Mouse (Mus musculus) intestine, embryonic 16.5 days (tissue): ENCODE measurements at regions not wholly inside any gene's neighbourhood (a gene's known extent, or its start where the extent isn't known, plus 50 kb on each side); places are given as distances from the start of the nearest gene placed in this dataset.
A peak's percentile ranks its signal among the peaks of the same experiment; 100 is the strongest.

Source experiments
- ATAC-seq: fragments of 200-750 bp; cut with Nextera tagmentation; 2 replicates; pipeline ENCODE4 v1.8.0; 2017; ENCODE audit warnings: moderate TSS enrichment, moderate library complexity
- H3K27ac ChIP-seq: fragments of 300-500 bp; sonication (generic); 2 replicates; pipeline ENCODE4 v1.5.1; 2014; ENCODE audit warnings: mild to moderate bottlenecking, low read length
- H3K27me3 ChIP-seq: fragments of 300-500 bp; sonication (generic); replicated peaks from 2 replicates; pipeline ENCODE4 v1.6.1; 2014; ENCODE audit warnings: low read length, control low read depth, mixed read lengths; ENCODE audit not compliant: control insufficient read depth, insufficient read depth
- H3K36me3 ChIP-seq: fragments of 300-500 bp; sonication (generic); 2 replicates; pipeline ENCODE4 v1.6.1; 2014; ENCODE audit warnings: low read length, control low read depth; ENCODE audit not compliant: control insufficient read depth, insufficient read depth
- H3K4me1 ChIP-seq: fragments of 300-500 bp; sonication (generic); 2 replicates; pipeline ENCODE4 v1.6.1; 2014; ENCODE audit warnings: low read length, control low read depth, mixed read lengths; ENCODE audit not compliant: control insufficient read depth, insufficient read depth
- H3K4me2 ChIP-seq: fragments of 300-500 bp; sonication (generic); 2 replicates; pipeline ENCODE4 v1.6.1; 2014; ENCODE audit warnings: low read depth, low read length, control low read depth
- H3K4me3 ChIP-seq: fragments of 300-500 bp; sonication (generic); 2 replicates; pipeline ENCODE4 v1.5.1; 2014; ENCODE audit warnings: mild to moderate bottlenecking, low read length
- H3K9ac ChIP-seq: fragments of 300-500 bp; sonication (generic); 2 replicates; pipeline ENCODE4 v1.6.1; 2014; ENCODE audit warnings: low read depth, low read length
- H3K9me3 ChIP-seq: fragments of 300-500 bp; sonication (generic); 2 replicates; pipeline ENCODE4 v1.6.1; 2016; ENCODE audit warnings: low read length, control low read depth; ENCODE audit not compliant: control insufficient read depth
- WGBS: fragments of 180-500 bp; shearing (Covaris S2); extraction: QIAGEN DNeasy Blood & Tissue Kit; methylation state at CpG from one replicate; pipeline ENCODE4 v1.1.7; 2014; 5-methylcytosine and 5-hydroxymethylcytosine counted together

DNA sequence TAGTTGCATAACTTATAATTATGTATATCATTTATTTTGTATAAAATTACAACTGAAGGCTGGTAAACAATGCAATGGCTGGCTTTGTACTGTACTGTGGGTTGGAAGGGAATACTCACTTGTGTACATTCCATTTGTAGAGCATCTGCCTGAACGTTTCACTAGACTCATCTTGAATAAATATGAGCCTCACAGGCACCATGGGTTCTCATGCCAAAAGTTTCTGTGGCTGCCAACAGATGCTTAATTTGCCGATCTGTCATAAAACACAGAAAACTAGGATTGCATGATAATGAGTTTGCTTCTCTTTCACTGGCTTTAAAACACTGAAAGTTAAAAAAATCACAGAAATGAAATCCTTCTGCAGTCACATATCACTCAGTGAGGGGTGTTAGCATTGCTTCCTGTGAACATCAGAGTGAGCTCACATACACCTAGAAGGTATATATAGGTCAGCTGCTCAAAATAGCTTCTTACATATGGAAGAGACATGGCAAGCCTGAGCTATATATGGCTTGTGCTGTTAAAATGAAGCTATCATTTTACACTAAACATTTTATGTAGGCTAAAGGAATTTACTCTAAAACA lies 152.9 kb upstream of the Arhgap24 start:
- no peak overlapping the region for H3K4me2 ChIP-seq
- no peak for ATAC-seq
- no peaks in the 10 kb centered on the region for H3K27me3 ChIP-seq
- 50% methylated on average over 2 of the region's 2 CpGs for WGBS
- no peak overlapping the region for H3K27ac ChIP-seq
- H3K4me3 ChIP-seq, result no peak overlapping the region
- H3K4me1 ChIP-seq, result no peaks in the 10 kb centered on the region
- H3K9me3 ChIP-seq, result no peaks in the 10 kb centered on the region
- H3K36me3 ChIP-seq, result no peaks in the 10 kb centered on the region
- H3K9ac ChIP-seq, result no peak overlapping the region

DNA sequence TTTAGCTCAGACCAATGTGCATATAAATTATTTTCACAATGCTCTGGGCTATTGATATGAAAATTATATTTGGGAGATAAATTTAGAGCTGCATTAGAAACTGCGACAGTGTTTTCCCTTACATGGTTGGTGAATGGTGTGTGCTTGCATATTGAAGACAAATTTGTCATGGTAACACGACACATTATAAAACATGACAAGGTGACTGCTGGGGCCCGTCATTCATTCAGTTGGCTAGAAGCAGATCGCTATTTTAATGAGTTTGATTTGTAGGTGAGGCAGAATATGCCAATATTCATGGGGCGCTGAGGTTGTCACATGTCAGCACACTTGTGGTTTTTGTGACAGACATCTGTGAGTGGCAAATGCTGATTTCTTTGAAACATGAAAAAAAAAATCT lies 147.3 kb upstream of the Arhgap24 start:
- no peak overlapping the region for H3K4me3 ChIP-seq
- H3K9ac ChIP-seq, result no peak overlapping the region
- H3K4me1 ChIP-seq, result no peaks in the 10 kb centered on the region
- no peaks in the 10 kb centered on the region for H3K9me3 ChIP-seq
- ATAC-seq, result no peak
- H3K27ac ChIP-seq, result no peak overlapping the region
- 77% methylated on average over 5 of the region's 5 CpGs for WGBS
- no peaks in the 10 kb centered on the region for H3K27me3 ChIP-seq
- H3K4me2 ChIP-seq, result no peak overlapping the region
- no peaks in the 10 kb centered on the region for H3K36me3 ChIP-seq

DNA sequence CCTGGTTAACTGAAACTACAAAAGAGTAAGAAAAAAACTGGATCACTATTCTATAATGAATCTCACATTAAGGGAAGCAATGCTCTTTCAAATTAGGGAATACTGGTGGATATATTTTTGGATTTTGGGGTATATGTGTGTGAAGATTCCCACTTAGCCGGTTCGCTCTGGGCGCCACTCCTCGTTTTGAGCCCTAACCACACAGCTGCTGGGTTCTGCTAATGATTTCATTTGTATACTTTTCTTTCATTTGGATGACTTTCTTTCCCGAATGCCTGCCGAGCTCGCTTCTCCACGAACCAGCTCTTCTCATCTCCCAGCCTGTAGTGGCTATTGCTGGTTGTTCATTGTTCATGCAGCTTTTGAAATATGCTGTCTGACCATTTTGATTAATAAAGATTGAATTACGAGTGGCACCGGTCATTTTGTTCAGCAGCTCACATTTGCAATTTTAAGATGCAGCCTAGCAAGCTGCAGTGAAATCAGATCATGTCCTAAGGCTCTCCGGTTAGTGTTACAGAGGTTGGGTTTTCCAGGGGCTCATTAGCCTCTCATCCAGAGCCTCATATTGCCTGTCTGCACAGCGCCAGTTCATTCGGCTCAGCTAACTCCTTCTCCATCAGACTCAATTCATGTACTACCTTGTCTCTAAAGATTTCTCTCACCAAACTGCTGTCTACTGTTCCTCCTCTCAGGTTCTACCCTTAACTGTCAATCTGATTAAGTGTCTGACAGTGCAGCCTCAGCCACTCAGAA lies 146.6 kb upstream of the Arhgap24 start:
- no peaks in the 10 kb centered on the region for H3K4me1 ChIP-seq
- ATAC-seq, result no peak
- H3K9ac ChIP-seq, result no peak overlapping the region
- H3K36me3 ChIP-seq, result no peaks in the 10 kb centered on the region
- no peak overlapping the region for H3K27ac ChIP-seq
- no peak overlapping the region for H3K4me3 ChIP-seq
- 70% methylated on average over 13 of the region's 13 CpGs for WGBS
- H3K9me3 ChIP-seq, result no peaks in the 10 kb centered on the region
- no peaks in the 10 kb centered on the region for H3K27me3 ChIP-seq
- H3K4me2 ChIP-seq, result no peak overlapping the region

DNA sequence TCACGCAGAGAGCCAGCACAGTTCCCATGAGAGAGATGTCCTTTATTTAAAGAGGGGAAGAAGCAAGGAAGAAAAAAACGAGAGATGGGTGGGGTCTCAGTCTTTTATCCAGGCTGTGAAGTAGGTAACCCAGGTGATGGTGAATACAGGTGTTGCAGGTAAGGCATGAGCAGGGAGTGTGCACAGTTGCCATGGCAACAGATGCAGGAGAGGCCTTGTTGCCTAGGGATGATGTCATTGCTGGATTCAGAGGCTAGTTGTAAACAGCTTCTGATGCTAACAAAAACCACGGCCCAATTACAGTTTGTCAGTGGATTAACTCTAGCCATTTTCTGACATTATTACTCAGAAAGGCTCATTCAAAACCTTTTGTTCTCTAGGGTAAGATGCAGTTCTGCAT lies 114.7 kb upstream of the Arhgap24 start:
- no peak for ATAC-seq
- Histone ChIP-seq H3K9me3 (peaks cover 4% of the 10 kb centered on the region; the same call in 1 of the 2 replicates), H3K27ac (no peak overlapping the region), H3K27me3 (no peaks in the 10 kb centered on the region), H3K4me3 (no peak overlapping the region), H3K4me1 (no peaks in the 10 kb centered on the region), H3K9ac (no peak overlapping the region), H3K4me2 (no peak overlapping the region), H3K36me3 (no peaks in the 10 kb centered on the region)
- WGBS, result 67% methylated on average over 3 of the region's 3 CpGs

DNA sequence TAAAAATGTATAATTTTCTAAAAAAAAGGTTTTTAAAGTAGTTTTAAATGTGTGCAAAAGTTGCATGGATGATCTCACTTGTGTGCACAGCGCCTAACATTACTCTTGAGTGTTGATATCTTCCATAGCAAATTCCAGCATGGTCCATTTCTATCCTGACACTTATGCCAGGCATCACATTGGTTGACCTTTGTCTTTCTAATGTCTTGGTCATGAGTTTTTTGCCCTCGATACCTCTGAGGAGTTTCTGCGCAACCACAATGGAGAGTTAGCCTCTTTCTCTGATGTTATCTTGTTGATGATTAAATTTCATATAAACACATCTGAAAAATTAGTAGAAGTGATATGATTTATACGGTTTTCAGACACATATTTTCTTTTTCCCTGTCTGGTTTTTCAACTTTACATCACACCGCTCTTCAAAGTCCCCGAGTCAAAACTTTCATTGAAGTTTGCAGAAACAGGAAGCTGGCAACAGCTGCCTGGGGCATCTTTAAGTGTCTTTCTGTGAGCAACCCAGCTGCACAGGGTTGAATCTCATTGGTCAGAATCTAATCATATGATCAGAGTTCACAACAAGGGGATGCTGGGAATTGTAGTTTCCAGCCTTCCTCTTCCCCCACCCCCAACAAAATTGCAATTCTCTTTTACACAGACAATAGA lies 107.8 kb upstream of the Arhgap24 start:
- H3K27me3 ChIP-seq, result no peaks in the 10 kb centered on the region
- peak; percentile 65 for ATAC-seq
- WGBS, result 65% methylated on average over 6 of the region's 6 CpGs

DNA sequence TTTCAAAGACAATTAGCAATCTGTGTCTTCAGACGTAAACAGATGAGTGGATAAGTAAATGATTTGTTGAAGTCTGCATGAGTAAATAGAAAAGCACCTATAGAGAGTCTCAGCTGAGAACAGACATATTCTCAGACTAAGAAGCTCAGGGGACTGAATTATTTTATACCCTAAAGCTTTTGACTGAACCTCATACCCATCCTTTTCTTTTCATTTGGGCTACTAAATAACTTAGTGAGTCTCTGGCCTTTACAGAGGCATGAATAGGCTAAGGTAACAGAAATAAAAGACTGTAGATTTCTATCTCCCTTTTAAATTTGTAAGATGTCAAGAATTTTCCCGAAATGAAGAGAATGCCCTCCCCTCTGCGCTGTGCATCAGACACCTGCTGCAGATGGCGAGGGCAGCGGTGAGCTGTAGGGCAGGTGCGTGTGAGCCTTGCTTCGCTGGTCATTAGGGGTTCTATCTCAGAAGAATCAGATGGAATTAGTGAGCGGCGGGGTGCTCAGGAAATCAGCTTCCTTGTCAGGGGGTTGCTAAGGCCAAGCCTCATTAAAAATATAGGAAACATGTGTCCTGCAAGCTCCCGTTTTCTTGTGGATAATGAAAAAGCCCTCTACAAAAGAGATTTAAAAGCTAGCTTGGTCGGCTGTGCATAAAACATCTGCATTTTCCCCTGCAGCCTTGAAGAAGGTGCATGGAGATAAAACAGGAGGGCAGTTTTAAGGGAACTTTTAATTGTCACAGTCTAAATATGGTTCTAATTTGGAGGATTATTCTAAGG lies 107.0 kb upstream of the Arhgap24 start:
- 71% methylated on average over 11 of the region's 11 CpGs for WGBS
- Histone ChIP-seq H3K36me3 (no peaks in the 10 kb centered on the region), H3K4me3 (no peak overlapping the region), H3K4me2 (no peak overlapping the region), H3K27ac (no peak overlapping the region), H3K27me3 (no peaks in the 10 kb centered on the region), H3K9ac (no peak overlapping the region), H3K4me1 (no peaks in the 10 kb centered on the region), H3K9me3 (no peaks in the 10 kb centered on the region)
- no peak for ATAC-seq

More for the DNA sequence above, 107.8 kb upstream of the Arhgap24 start:
- no peaks in the 10 kb centered on the region for H3K9me3 ChIP-seq
- H3K4me1 ChIP-seq, result no peaks in the 10 kb centered on the region
- H3K4me2 ChIP-seq, result no peak overlapping the region
- H3K4me3 ChIP-seq, result no peak overlapping the region
- H3K36me3 ChIP-seq, result no peaks in the 10 kb centered on the region
- H3K27ac ChIP-seq, result no peak overlapping the region
- no peak overlapping the region for H3K9ac ChIP-seq

DNA sequence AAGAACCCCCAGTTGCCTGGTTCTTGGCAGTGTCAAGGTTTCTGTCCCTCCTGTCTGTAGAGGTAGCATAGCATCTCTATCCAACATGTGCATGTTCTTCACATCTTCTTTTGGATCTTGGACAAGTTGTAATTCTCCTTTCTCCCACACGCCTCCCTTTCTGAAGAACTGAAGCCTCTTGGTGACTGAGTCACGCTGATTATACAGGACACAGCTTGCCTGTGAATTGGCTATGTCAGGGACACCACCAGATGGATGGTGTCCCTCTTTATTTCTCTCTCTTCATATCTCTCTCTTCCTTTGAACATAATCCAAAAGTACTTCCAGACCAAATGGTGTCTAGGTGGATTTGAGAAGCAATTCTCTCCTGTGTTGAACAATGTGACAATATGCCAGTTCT lies 105.9 kb upstream of the Arhgap24 start:
- no peaks in the 10 kb centered on the region for H3K9me3 ChIP-seq
- H3K4me2 ChIP-seq, result no peak overlapping the region
- H3K4me3 ChIP-seq, result no peak overlapping the region
- no peaks in the 10 kb centered on the region for H3K4me1 ChIP-seq
- WGBS, result 80% methylated on average over 2 of the region's 2 CpGs
- no peaks in the 10 kb centered on the region for H3K36me3 ChIP-seq
- no peaks in the 10 kb centered on the region for H3K27me3 ChIP-seq
- no peak for ATAC-seq
- no peak overlapping the region for H3K9ac ChIP-seq
- H3K27ac ChIP-seq, result no peak overlapping the region

DNA sequence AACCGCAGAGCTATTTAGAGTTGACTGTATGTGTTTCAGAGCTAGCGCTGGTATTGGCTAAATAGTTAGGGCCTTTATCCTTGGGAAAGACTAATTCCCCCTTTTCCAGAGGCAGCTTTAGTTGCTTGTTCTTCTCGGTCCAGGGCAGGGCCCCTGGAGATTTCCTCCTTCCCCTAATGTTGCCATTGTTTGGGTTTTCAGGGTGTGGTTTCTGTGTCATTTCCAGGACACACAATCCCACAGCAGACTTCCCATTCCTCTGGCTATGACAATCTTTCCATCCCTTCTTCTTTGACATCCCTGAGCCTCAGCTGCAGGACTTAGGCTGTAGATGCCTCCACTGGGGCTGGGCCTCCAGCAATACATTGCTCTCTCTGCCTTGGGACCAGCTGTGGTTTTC lies 87.2 kb upstream of the Arhgap24 start:
- Histone ChIP-seq H3K4me2 (no peak overlapping the region), H3K4me1 (0 out of 2 replicates have a peak, but pooled peaks cover 4% of the 10 kb centered on the region), H3K27ac (no peak overlapping the region), H3K9me3 (no peaks in the 10 kb centered on the region), H3K4me3 (no peak overlapping the region), H3K27me3 (no peaks in the 10 kb centered on the region), H3K36me3 (no peaks in the 10 kb centered on the region), H3K9ac (no peak overlapping the region)
- WGBS, result 81% methylated on average over 3 of the region's 3 CpGs
- ATAC-seq, result no peak

DNA sequence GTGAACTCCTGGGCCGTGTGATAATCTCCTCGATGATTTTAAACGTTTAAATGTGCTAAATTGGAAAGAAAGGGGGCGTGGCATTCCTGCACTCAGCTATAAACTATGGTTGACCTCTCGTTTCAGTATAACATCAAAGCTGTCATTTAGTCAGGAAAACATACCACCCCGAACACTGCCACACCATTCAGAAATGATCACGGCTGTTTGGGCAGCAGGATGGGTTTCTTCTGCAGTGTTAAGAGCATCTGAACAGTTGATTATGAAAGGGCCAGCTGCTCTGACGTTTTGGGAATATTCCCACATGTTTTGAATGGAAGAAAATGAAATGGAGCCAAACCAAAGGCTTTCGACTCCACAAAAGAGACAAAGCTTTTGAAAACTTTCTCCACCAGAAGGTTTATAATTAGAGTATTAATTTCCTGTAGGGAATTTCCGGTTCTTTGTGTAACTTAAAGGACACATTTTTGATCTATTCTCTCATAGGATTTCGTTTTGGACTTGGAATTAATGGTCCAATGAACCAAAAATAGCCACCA lies 85.5 kb upstream of the Arhgap24 start:
- Histone ChIP-seq H3K27ac (no peak overlapping the region), H3K27me3 (no peaks in the 10 kb centered on the region), H3K4me1 (0 out of 2 replicates have a peak, but pooled peaks cover 4% of the 10 kb centered on the region), H3K4me3 (no peak overlapping the region), H3K4me2 (no peak overlapping the region), H3K9ac (no peak overlapping the region), H3K9me3 (no peaks in the 10 kb centered on the region), H3K36me3 (no peaks in the 10 kb centered on the region)
- 39% methylated on average over 11 of the region's 11 CpGs for WGBS
- no peak for ATAC-seq
